Mouse (Mus musculus): Measurements from ENCODE around the gene Cfap298.

Cfap298 gene

GRCm38 (mm10) chr16:90911766-90912165, 23.1 kb downstream of the Cfap298 start:
- DNase-seq (ENCODE audit: low spot score in 2 of 2), result no peak

DNA sequence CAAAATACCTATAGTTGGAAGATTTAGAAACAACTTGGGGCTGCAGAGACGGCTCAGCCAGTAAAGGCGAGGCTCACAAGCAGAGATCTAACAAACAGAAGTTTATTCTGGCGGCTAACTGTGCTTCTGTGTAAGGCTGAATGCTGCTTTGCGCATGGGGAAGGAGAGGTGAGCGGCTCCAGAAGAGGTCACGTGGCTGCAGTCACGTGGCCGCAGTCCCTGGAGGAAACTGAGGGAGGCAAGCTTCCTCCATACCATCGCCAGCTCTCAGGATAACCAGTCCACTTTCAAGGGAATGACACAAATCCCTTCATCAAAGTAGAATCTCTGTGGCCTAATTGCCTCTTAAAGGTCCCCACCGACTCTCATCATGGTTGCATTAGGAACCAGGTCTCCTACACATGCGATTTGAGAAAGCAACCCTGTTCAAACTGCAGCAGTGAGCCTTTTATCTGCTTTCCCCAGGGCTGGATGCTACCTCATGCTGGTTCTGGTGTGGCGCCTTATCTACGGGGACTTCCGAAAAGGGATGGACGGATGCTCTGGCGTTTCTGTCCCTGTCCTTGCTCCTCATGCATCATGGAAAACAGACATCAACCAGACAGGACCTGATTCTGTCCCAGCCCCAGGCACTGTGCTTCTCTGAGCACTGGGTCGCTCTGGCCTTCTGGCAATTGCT, 23.9 kb downstream of the Cfap298 start:
- no peak for DNase-seq (ENCODE audit: low spot score in 2 of 2)

DNA sequence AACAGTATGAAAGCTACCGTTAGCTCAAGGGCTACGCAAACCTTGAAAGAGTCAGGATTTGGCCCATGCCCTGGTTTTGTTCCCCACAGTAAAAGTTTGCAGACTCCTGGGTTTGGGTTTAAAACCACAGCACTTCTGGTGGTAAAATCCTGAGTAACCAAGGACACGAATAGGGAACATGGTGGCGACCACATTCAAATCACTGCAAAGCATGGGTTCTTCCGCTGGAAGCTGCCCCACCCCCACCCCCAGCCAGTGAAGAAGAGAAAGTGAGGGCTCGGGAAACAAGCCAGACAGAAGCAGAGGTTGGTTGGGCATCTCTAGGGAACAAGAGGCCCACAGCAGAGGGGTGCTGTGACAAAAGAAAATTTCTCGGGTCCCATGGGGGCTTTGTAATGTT, 27.7 kb downstream of the Cfap298 start:
- DNase-seq (ENCODE audit: low spot score in 2 of 2), result no peak

DNA sequence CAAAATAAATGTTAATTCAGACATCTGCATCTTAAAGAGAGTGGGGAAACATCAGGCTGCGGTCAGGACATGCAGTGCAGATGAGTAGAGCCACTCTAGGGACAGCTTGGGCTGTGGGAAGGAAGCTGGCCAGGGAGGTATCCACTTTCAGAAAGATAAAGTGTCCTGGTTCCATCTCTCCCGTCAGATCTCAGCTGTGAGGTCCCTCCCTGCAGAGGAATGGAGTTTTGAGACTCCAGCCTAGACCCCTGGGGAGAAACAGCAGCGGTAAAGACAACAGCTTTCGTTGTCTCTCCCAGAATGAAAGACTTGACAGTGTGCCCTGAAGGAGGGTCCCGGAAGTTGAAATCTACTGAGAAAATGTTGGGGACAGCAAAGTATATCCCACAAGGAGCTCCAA, 31.6 kb downstream of the Cfap298 start:
- DNase-seq (ENCODE audit: low spot score in 2 of 2), result no peak

DNA sequence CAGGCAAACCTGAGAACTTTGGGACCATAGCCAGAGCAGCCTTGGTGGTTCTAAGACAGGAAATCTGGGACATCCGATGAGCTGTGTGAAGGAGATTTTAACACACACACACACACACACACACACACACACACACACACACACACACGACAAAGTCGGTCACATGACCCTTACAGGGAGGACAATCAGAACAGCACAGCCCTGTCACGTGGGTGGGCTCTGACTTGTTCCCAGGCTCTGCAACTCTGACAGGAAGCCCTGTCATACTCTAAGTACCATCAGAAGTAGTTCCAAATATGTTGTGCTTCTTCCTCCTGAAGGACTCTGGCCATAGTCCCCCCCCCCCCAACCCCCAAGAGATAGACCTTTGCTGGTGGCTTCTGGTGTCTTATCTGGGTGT, 33.5 kb downstream of the Cfap298 start:
- no peak for DNase-seq (ENCODE audit: low spot score in 2 of 2)

- DNase-seq (ENCODE audit: low spot score in 2 of 2), result no peak
Observed at GRCm38 (mm10) chr16:90899498-90899897, 35.4 kb downstream of the Cfap298 start.

- DNase-seq (ENCODE audit: low spot score in 2 of 2), result no peak
Observed at GRCm38 (mm10) chr16:90897651-90898050, 37.3 kb downstream of the Cfap298 start.

DNA sequence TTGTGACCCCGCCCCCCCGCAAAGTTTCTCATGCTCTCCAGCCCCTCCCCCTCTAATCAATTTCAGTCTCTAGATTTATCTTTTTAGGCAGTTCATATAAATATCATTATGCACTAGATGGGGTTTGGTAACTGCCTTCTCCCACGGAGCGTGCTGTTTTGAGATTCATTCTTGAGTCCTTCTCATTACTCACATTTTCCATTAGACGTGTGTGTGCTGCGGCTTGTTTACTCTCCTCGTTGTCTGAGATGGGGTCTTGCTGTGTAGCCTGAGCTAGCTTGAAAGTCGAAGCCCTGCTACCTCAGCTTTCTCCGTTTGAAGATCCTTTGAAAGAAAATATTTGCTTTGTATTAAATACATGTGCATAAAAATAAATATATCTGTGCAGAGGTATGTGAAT, 41.1 kb downstream of the Cfap298 start:
- no peak for DNase-seq (ENCODE audit: low spot score in 2 of 2)

- DNase-seq (ENCODE audit: low spot score in 2 of 2), result no peak
Observed at GRCm38 (mm10) chr16:90893019-90893418, 41.9 kb downstream of the Cfap298 start.

GRCm38 (mm10) chr16:90892081-90892480, 42.8 kb downstream of the Cfap298 start:
- no peak for DNase-seq (ENCODE audit: low spot score in 2 of 2)

GRCm38 (mm10) chr16:90891601-90892000, 43.3 kb downstream of the Cfap298 start:
- no peak for DNase-seq (ENCODE audit: low spot score in 2 of 2)

DNA sequence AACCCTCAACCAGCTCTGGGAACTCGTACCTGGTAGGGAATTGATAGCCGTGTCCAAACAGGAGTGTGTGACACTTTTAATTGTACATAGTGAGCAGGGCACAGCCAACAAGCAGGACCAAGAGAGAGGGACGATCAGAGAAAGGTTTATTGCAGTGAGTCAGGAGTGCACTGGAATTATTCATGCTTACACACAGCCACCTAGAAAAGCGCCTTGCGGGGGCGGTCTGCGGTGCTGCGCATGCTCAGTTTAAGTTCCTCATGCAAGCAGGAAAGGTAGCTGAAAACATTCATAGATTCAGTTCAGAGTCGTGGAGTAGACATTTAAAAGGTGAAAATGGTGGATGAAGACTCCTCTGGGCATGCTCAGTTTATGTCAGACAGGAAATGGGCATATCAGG, 44.2 kb downstream of the Cfap298 start:
- DNase-seq (ENCODE audit: low spot score in 2 of 2), result no peak

- DNase-seq (ENCODE audit: low spot score in 2 of 2), result no peak
Observed at GRCm38 (mm10) chr16:90885781-90886565, 48.9 kb downstream of the Cfap298 start.

- DNase-seq (ENCODE audit: low spot score in 2 of 2), result no peak
Observed at GRCm38 (mm10) chr16:90885351-90885750, 49.6 kb downstream of the Cfap298 start.

DNA sequence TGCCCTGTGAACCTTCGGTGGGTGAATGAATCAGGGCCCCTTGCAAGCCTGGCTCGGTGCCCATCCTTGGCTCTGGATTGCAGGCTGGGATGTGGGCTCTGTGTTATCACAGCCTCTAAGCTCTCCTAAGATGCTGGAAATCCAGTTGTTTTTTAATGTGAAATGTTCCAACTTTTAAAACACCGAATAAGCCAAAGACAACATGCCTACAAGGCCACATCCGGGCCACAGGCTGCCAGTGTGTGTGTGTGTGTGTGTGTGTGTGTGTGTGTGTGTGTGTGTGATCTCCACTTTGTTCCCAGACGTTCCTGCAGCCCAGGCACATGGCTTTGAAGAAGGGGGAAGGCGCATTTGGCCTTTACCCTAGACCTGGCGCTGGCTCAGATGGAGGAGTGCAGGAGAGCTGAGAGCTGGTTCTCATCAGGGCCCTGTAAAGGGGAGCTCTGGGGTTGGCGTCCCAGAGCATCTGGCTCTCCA, 52.4 kb downstream of the Cfap298 start:
- no peak for DNase-seq (ENCODE audit: low spot score in 2 of 2)

GRCm38 (mm10) chr16:90878135-90878860, 56.6 kb downstream of the Cfap298 start:
- no peak for DNase-seq (ENCODE audit: low spot score in 2 of 2)

All from thymus, postnatal 10 days (tissue).